Mouse (Mus musculus): ENCODE data around the gene Ctnnd2.

The Ctnnd2 gene

GRCm38 (mm10) chr15:30645688-30646087 lies 473.3 kb downstream of the Ctnnd2 start:
- DNase-seq (ENCODE audit: extremely low read depth, low read depth), result no peak

GRCm38 (mm10) chr15:30646501-30647431 lies 474.4 kb downstream of the Ctnnd2 start:
- no peak for DNase-seq (ENCODE audit: extremely low read depth, low read depth)

GRCm38 (mm10) chr15:30647679-30648311 lies 475.4 kb downstream of the Ctnnd2 start:
- no peak for DNase-seq (ENCODE audit: extremely low read depth, low read depth)

GRCm38 (mm10) chr15:30649964-30650363 lies 477.6 kb downstream of the Ctnnd2 start:
- no peak for DNase-seq (ENCODE audit: extremely low read depth, low read depth)

GRCm38 (mm10) chr15:30655433-30655832 lies 483.0 kb downstream of the Ctnnd2 start:
- DNase-seq (ENCODE audit: extremely low read depth, low read depth), result no peak

GRCm38 (mm10) chr15:30657588-30657987 lies 485.2 kb downstream of the Ctnnd2 start:
- DNase-seq (ENCODE audit: extremely low read depth, low read depth), result no peak

- DNase-seq (ENCODE audit: extremely low read depth, low read depth), result no peak
Observed at GRCm38 (mm10) chr15:30660539-30661149, 488.3 kb downstream of the Ctnnd2 start.

- DNase-seq (ENCODE audit: extremely low read depth, low read depth), result no peak
Observed at GRCm38 (mm10) chr15:30661689-30662422, 489.5 kb downstream of the Ctnnd2 start.

- no peak for DNase-seq (ENCODE audit: extremely low read depth, low read depth)
Observed at GRCm38 (mm10) chr15:30667819-30668587, 495.6 kb downstream of the Ctnnd2 start.

GRCm38 (mm10) chr15:30681939-30682338 lies 509.5 kb downstream of the Ctnnd2 start:
- DNase-seq (ENCODE audit: extremely low read depth, low read depth), result no peak

- no peak for DNase-seq (ENCODE audit: extremely low read depth, low read depth)
Observed at GRCm38 (mm10) chr15:30682360-30683119, 510.1 kb downstream of the Ctnnd2 start.

- no peak for DNase-seq (ENCODE audit: extremely low read depth, low read depth)
Observed at GRCm38 (mm10) chr15:30686206-30687101, 514.1 kb downstream of the Ctnnd2 start.

GRCm38 (mm10) chr15:30693754-30694205 lies 521.4 kb downstream of the Ctnnd2 start:
- DNase-seq (ENCODE audit: extremely low read depth, low read depth), result no peak

- DNase-seq (ENCODE audit: extremely low read depth, low read depth), result no peak
Observed at GRCm38 (mm10) chr15:30694286-30694685, 521.9 kb downstream of the Ctnnd2 start.

- no peak for DNase-seq (ENCODE audit: extremely low read depth, low read depth)
Observed at GRCm38 (mm10) chr15:30695859-30696258, 523.5 kb downstream of the Ctnnd2 start.

GRCm38 (mm10) chr15:30697356-30697755 lies 525.0 kb downstream of the Ctnnd2 start:
- no peak for DNase-seq (ENCODE audit: extremely low read depth, low read depth)

- DNase-seq (ENCODE audit: extremely low read depth, low read depth), result no peak
Observed at GRCm38 (mm10) chr15:30700762-30701161, 528.4 kb downstream of the Ctnnd2 start.

GRCm38 (mm10) chr15:30701592-30701991 lies 529.2 kb downstream of the Ctnnd2 start:
- DNase-seq (ENCODE audit: extremely low read depth, low read depth), result no peak
